Mouse (Mus musculus) brain, embryonic 18.5 days (tissue): ENCODE results near the gene Thyn1.

Experiments used
- DNase-seq: peaks from one replicate; pipeline ENCODE4 v3.0.0-alpha.2; 2012; ENCODE audit warnings: low read depth, low spot score

Gene Thyn1

DNA sequence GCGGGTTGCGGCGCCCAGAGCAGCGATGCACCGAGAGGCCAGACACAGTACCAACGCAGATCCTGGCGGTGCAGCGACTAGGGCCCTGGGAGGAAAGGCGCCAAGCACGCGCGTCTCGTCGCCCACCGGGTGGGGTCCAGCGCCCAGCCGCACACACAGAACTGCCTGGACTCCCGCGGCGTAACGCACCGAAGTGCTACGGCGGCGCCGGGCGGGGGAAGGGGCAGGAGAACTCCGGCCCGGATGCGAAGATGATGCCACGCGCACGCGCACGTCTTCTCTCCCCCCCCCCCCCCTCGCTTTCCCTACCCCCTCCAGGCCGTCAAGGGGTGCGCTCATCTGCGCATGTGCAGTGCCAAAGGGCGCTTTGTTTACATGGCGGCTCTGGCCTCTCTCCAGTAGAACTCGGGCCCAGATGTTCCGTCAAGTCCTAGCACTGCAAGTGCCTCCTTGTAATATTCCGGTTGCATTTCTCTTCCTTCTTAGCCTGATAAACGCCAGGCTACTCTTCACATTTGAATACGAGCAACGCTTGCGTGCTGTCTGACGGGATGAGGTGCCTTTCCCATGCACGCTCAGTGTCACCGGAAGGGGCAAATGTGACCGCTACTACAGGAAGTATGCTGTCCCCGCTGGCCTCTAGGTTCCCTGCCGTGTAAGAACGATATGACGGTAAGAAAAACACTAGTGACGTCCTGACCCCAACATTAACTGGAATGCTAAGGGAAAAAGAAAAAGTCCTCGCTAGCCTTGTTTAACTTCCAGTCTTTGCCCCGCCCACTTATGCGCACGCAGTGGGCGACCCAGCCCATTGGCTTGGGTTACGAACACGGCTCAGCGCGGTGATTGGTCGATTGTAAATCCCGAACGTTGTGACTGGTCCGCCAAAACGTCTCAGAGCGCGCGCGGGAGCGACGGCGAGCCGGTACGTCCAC is 30.6 kb downstream of the Thyn1 start, which contains the start of the genes Vps26b and Ncapd3:
Vps26b (minus strand) TSS at position 238 of the 935 bp plus-strand sequence.
Ncapd3 (plus strand) TSS at position 348 of the 935 bp plus-strand sequence.
- DNase-seq = peak; percentile 96

GRCm38 (mm10) chr9:27030763-27031100 is 31.2 kb downstream of the Thyn1 start:
- DNase-seq = no peak

- DNase-seq = no peak
These were observed 44.4 kb downstream of the Thyn1 start for GRCm38 (mm10) chr9:27043892-27044291.

GRCm38 (mm10) chr9:27049492-27049891 is 50.0 kb downstream of the Thyn1 start:
- no peak for DNase-seq
